Mouse (Mus musculus): ENCODE results near the gene Gstp3. TPM values are rescaled to one million over a fixed set of nuclear protein-coding genes. Genes with fewer than 3 reads are reported as not detected.

Gstp3 gene
- not detected for polyA plus RNA-seq (2014; fragmentation: Illumina TruSeq; extraction: RNeasy Lipid Tissue Mini Kit (QIAGEN cat#74804); ENCODE audit: low read depth, low replicate concordance)

DNA sequence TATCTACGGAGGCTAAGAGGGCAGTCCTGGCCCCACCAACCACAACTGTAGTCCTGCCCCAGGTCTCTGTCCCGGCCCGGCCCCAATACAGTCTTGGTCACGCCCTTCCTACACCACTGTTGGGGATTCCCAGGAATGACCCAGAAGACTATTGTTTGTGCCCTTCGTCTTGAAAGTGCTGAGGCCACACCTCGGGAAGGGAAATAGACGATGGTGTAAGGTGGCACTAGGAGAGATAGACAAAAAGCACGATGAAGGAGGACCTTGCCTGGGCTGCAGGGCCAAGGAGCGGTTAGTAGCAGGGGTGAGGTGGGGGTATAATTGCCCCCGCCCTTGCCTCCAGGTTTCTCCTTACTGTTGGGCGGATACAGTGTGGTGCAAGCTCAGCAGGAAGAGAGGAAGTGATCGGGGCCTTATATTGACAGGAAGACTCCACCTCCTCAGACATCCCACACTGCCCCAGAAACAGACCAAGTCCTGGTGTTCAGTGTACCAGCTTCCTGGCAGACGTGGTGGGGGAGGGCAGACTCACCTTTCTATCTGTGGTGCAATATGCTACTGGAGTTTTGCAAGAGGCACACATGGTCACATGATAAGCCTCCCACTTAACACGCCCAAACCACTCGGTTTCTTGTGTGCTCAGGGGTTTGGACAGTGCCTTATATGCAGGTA is at the start of gene Gstp3:
Gene Gstp3, minus strand, starts transcription at position 501 of the 672 bp plus-strand sequence.

DNA sequence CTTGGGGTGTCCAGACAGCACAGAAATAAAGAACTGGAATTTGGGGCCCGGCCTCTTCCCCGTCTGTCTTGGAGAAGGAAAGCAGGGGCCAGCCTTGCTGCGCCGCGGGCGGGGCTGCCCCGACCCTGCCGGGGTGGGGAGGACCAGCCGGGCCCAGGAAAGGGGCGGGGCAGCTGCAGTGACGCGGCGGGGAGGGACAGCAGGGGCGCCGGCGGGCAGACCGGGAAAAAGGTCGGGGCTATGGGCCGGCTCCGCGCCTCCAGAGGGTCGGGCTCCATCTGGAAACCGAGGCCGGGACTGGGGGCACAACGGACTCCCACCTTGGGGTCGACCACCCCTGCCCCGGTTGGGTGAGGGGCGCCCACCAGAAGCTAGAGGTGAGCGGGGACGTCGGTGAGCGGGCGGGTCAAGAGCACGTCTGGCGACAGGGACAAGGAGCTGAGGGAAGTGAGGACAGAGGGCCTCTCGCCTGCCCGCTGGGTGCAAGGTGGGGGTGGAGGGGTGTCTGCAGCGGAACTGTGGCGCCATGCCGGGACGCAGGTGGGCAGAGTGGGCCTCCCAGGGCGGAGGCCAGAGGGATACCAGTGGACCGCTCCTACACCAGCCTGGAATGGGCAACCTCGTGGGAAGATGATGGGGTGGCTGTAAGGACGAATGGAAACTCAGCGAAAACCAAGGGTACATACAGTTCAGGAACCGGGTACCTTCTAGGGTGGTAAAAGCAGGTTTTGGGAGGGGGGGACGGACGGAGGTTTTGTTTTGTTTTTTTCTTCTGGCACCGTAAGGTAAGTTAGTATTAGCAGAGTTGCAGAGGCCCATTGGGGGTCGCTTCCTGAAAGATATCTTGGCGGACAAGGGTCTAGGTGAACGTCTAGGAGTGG is 40.7 kb upstream of the Gstp3 start, which contains the start of gene Pitpnm1:
Gene Pitpnm1, plus strand, starts transcription at position 162 of the 881 bp plus-strand sequence.

DNA sequence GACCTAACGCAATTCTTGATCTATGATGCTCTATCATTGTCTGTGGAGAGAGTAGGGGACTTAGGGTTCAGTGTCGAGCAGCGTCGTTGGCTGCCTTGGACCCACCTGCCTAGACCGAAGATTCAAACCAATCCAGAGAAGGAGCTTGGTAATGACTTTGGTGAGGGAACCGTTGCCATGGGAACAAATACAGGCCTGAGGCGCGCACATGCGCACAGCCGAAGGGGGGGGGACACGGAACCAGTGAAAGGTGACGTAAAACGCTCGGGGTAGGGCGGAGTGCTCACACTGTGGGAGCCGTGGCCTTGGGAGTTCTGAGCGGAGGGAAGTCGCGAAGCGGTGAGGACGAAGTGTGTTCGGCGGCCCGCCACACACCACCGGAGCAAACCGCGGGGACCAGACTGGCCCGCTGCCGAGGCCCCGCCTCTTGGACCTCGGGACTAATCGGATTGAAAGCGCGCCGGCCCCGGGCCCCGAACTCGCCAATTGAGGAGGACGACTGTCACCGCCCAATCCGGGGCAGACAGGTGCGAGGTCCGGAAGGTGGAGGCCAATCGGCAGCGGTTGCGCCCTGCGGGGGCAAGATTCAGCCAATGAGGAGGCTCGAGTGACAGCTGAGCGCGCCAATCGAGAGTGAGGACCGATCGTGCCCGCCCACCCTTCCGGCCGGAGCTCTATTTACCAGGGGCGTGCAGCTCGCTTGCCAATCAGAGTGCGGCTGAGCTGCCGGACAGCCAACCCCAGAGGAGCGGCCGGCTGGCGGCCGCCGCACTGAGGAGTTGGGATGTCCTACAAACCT is 37.5 kb upstream of the Gstp3 start, which contains the start of gene Cdk2ap2:
Gene Cdk2ap2, plus strand, starts transcription at position 541 of the 799 bp plus-strand sequence.

DNA sequence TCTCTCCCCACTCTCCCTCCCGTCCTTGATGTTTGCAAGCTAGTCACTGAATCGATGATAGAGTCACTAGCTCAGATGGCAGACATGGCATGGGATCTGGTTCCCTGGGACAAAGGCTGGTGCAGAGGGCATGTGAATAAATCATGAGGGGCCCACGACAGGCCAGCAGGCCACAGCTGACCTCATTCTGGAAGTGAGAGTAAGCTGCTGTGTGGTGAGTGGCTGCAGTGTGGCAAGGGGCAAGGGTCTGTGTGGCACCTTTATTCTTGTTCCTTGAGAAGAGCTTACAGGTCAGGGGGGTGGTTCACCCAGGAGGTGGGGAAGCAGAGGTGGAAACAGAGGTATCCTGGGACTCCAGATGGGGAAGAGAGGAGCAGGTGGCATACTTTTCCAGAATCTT is 22.0 kb upstream of the Gstp3 start, which contains the start of gene Cabp2:
Gene Cabp2, plus strand, starts transcription at position 185 of the 400 bp plus-strand sequence.

DNA sequence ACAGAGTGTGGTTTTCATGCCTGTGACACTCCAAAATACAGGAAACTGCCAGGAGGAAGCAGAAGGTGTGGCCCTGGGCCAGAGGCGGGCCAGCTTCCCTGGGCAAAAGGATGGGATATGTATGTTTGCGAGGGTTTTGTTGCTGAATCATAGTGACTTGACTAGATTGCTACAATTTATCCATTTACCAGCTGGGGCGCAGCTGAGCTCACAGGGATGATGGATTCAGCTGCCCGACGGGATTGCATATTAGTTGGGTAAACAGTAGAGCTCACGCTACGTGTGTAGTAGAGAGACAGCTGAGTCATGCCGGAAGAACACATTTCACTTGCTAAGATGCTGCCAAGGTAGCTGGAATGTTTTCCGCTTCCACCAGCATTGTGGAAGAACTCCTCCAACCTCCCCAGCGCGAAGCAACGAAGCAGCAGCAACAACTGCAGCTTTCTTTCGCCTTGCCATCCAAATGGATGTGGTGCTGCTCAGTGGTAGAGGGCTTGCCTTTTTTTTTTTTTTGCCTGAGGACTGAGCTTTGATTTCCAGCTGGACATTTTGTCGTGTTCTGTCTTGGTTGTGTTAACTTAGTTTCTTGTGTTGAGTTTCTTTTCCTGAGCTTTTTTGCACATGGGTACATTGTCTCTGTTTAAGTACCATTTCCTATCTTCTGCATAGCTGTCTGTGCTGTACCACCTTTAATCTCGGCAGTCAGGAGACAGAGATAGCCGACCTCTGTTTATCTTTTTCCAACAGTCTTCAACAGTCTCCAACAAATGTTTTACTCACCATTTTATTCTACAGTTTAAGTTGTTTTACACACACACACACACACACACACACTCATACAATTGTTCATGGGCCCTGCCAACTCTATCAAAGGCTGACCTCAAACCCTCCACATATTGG is 13.2 kb downstream of the Gstp3 start, which contains the start of gene Gstp2:
Gene Gstp2, minus strand, starts transcription at position 58 of the 900 bp plus-strand sequence.

DNA sequence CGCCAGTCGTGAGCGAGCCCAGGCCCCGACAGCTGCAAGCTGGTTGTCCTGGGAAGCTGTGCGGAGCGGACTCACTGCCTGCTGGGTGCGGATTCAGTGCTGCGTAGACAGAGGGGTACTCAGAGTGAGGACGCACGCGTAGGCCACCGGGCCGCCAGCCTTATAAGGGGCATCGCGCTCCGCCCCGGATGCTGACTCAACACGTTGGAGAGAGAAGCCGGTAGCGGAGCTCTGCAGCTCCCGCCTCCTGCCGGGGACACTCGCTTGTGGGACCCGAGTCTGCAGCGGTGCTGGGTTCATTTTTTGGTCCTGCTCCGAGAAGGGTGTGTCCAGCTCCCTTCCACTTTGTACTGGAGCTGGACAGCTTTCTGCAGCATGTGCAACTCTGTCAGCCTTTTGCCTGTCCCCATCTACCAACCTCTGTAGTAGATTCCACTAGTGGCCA is 21.6 kb downstream of the Gstp3 start, which contains the start of gene Gstp1:
Gene Gstp1, minus strand, starts transcription at position 198 of the 445 bp plus-strand sequence.

DNA sequence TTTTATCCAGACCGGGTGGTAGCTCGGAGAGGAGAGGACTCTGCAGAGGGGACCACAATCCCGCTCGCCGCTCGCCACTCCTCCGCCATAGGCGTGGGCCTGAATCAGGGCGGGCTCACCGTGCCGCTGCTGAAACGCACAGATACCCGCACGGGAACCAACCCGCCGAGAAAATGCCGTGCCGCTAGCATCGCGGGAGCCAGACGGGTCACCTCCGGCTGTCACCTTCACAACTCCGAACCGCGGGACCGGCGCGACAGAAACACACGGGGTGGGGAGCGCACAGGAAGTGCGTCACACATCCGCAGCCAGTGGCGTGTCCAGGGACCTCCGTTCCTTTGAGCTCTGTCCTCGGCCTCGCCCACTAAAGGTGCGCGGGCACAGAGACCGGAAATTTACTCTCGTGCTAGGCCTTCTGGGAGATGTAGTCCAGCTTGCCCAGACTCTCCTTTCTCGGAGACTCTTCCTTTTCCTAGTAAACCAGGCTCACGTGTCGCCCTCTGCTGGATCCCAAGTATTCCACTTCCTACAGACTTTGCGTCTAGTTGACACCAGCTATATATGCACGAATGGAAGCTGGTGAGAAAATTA is 46.8 kb downstream of the Gstp3 start, which contains the start of gene Ndufv1:
Gene Ndufv1, minus strand, starts transcription at position 375 of the 591 bp plus-strand sequence.

Other genes with a start within 250 kb of the Gstp3 start
- 173 TPM for gene Chka, start 207.8 kb downstream of the Gstp3 start, polyA plus RNA-seq (2014; fragmentation: Illumina TruSeq; extraction: RNeasy Lipid Tissue Mini Kit (QIAGEN cat#74804); ENCODE audit: low read depth, low replicate concordance)
- gene Tcirg1, start 152.4 kb downstream of the Gstp3 start, polyA plus RNA-seq (2014; fragmentation: Illumina TruSeq; extraction: RNeasy Lipid Tissue Mini Kit (QIAGEN cat#74804); ENCODE audit: low read depth, low replicate concordance), result 0.71 TPM
- 0.97 TPM for gene Ndufs8, start 146.8 kb downstream of the Gstp3 start, polyA plus RNA-seq (2014; fragmentation: Illumina TruSeq; extraction: RNeasy Lipid Tissue Mini Kit (QIAGEN cat#74804); ENCODE audit: low read depth, low replicate concordance)
- 3.1 TPM for gene Aldh3b1, start 129.8 kb downstream of the Gstp3 start, polyA plus RNA-seq (2014; fragmentation: Illumina TruSeq; extraction: RNeasy Lipid Tissue Mini Kit (QIAGEN cat#74804); ENCODE audit: low read depth, low replicate concordance)
- 0.32 TPM for gene Unc93b1, start 124.4 kb downstream of the Gstp3 start, polyA plus RNA-seq (2014; fragmentation: Illumina TruSeq; extraction: RNeasy Lipid Tissue Mini Kit (QIAGEN cat#74804); ENCODE audit: low read depth, low replicate concordance)
- 0.28 TPM for gene Aldh3b3, start 100.9 kb downstream of the Gstp3 start, polyA plus RNA-seq (2014; fragmentation: Illumina TruSeq; extraction: RNeasy Lipid Tissue Mini Kit (QIAGEN cat#74804); ENCODE audit: low read depth, low replicate concordance)
- gene Aldh3b2, start 87.2 kb downstream of the Gstp3 start, polyA plus RNA-seq (2014; fragmentation: Illumina TruSeq; extraction: RNeasy Lipid Tissue Mini Kit (QIAGEN cat#74804); ENCODE audit: low read depth, low replicate concordance), result 2.5 TPM
- 0.48 TPM for gene Acy3, start 73.0 kb downstream of the Gstp3 start, polyA plus RNA-seq (2014; fragmentation: Illumina TruSeq; extraction: RNeasy Lipid Tissue Mini Kit (QIAGEN cat#74804); ENCODE audit: low read depth, low replicate concordance)
- not detected for gene Tbx10, start 66.8 kb downstream of the Gstp3 start, polyA plus RNA-seq (2014; fragmentation: Illumina TruSeq; extraction: RNeasy Lipid Tissue Mini Kit (QIAGEN cat#74804); ENCODE audit: low read depth, low replicate concordance)
- gene Nudt8, start 59.0 kb downstream of the Gstp3 start, polyA plus RNA-seq (2014; fragmentation: Illumina TruSeq; extraction: RNeasy Lipid Tissue Mini Kit (QIAGEN cat#74804); ENCODE audit: low read depth, low replicate concordance), result not detected
- not detected for gene Gm49405, start 58.9 kb downstream of the Gstp3 start, polyA plus RNA-seq (2014; fragmentation: Illumina TruSeq; extraction: RNeasy Lipid Tissue Mini Kit (QIAGEN cat#74804); ENCODE audit: low read depth, low replicate concordance)
- not detected for gene Doc2g, start 56.3 kb downstream of the Gstp3 start, polyA plus RNA-seq (2014; fragmentation: Illumina TruSeq; extraction: RNeasy Lipid Tissue Mini Kit (QIAGEN cat#74804); ENCODE audit: low read depth, low replicate concordance)
- 5.9 TPM for gene Ndufv1, start 46.8 kb downstream of the Gstp3 start, polyA plus RNA-seq (2014; fragmentation: Illumina TruSeq; extraction: RNeasy Lipid Tissue Mini Kit (QIAGEN cat#74804); ENCODE audit: low read depth, low replicate concordance)
- 5.3 TPM for gene Gstp1, start 21.6 kb downstream of the Gstp3 start, polyA plus RNA-seq (2014; fragmentation: Illumina TruSeq; extraction: RNeasy Lipid Tissue Mini Kit (QIAGEN cat#74804); ENCODE audit: low read depth, low replicate concordance)
- gene Gstp2, start 13.5 kb downstream of the Gstp3 start, polyA plus RNA-seq (2014; fragmentation: Illumina TruSeq; extraction: RNeasy Lipid Tissue Mini Kit (QIAGEN cat#74804); ENCODE audit: low read depth, low replicate concordance), result not detected
- not detected for gene Cabp2, start 22.0 kb upstream of the Gstp3 start, polyA plus RNA-seq (2014; fragmentation: Illumina TruSeq; extraction: RNeasy Lipid Tissue Mini Kit (QIAGEN cat#74804); ENCODE audit: low read depth, low replicate concordance)
- 1.1 TPM for gene Cdk2ap2, start 37.6 kb upstream of the Gstp3 start, polyA plus RNA-seq (2014; fragmentation: Illumina TruSeq; extraction: RNeasy Lipid Tissue Mini Kit (QIAGEN cat#74804); ENCODE audit: low read depth, low replicate concordance)
- 0.81 TPM for gene Pitpnm1, start 40.4 kb upstream of the Gstp3 start, polyA plus RNA-seq (2014; fragmentation: Illumina TruSeq; extraction: RNeasy Lipid Tissue Mini Kit (QIAGEN cat#74804); ENCODE audit: low read depth, low replicate concordance)
- gene Aip, start 66.3 kb upstream of the Gstp3 start, polyA plus RNA-seq (2014; fragmentation: Illumina TruSeq; extraction: RNeasy Lipid Tissue Mini Kit (QIAGEN cat#74804); ENCODE audit: low read depth, low replicate concordance), result 0.62 TPM
- gene Gpr152, start 80.2 kb upstream of the Gstp3 start, polyA plus RNA-seq (2014; fragmentation: Illumina TruSeq; extraction: RNeasy Lipid Tissue Mini Kit (QIAGEN cat#74804); ENCODE audit: low read depth, low replicate concordance), result not detected
- 0.14 TPM for gene Cabp4, start 84.5 kb upstream of the Gstp3 start, polyA plus RNA-seq (2014; fragmentation: Illumina TruSeq; extraction: RNeasy Lipid Tissue Mini Kit (QIAGEN cat#74804); ENCODE audit: low read depth, low replicate concordance)
- 16.9 TPM for gene Coro1b, start 89.0 kb upstream of the Gstp3 start, polyA plus RNA-seq (2014; fragmentation: Illumina TruSeq; extraction: RNeasy Lipid Tissue Mini Kit (QIAGEN cat#74804); ENCODE audit: low read depth, low replicate concordance)
- gene Ptprcap, start 94.0 kb upstream of the Gstp3 start, polyA plus RNA-seq (2014; fragmentation: Illumina TruSeq; extraction: RNeasy Lipid Tissue Mini Kit (QIAGEN cat#74804); ENCODE audit: low read depth, low replicate concordance), result 1.9 TPM
- gene Rps6kb2, start 103.8 kb upstream of the Gstp3 start, polyA plus RNA-seq (2014; fragmentation: Illumina TruSeq; extraction: RNeasy Lipid Tissue Mini Kit (QIAGEN cat#74804); ENCODE audit: low read depth, low replicate concordance), result 0.71 TPM
- gene Carns1, start 115.9 kb upstream of the Gstp3 start, polyA plus RNA-seq (2014; fragmentation: Illumina TruSeq; extraction: RNeasy Lipid Tissue Mini Kit (QIAGEN cat#74804); ENCODE audit: low read depth, low replicate concordance), result 0.43 TPM
- gene Tbc1d10c, start 131.7 kb upstream of the Gstp3 start, polyA plus RNA-seq (2014; fragmentation: Illumina TruSeq; extraction: RNeasy Lipid Tissue Mini Kit (QIAGEN cat#74804); ENCODE audit: low read depth, low replicate concordance), result not detected
- gene Ppp1ca, start 132.5 kb upstream of the Gstp3 start, polyA plus RNA-seq (2014; fragmentation: Illumina TruSeq; extraction: RNeasy Lipid Tissue Mini Kit (QIAGEN cat#74804); ENCODE audit: low read depth, low replicate concordance), result 15.9 TPM
- gene Rad9a, start 142.1 kb upstream of the Gstp3 start, polyA plus RNA-seq (2014; fragmentation: Illumina TruSeq; extraction: RNeasy Lipid Tissue Mini Kit (QIAGEN cat#74804); ENCODE audit: low read depth, low replicate concordance), result 1.2 TPM
- gene Clcf1, start 154.7 kb upstream of the Gstp3 start, polyA plus RNA-seq (2014; fragmentation: Illumina TruSeq; extraction: RNeasy Lipid Tissue Mini Kit (QIAGEN cat#74804); ENCODE audit: low read depth, low replicate concordance), result 0.20 TPM
- gene AC109138.7, start 154.8 kb upstream of the Gstp3 start, polyA plus RNA-seq (2014; fragmentation: Illumina TruSeq; extraction: RNeasy Lipid Tissue Mini Kit (QIAGEN cat#74804); ENCODE audit: low read depth, low replicate concordance), result not detected
- gene Pold4, start 172.3 kb upstream of the Gstp3 start, polyA plus RNA-seq (2014; fragmentation: Illumina TruSeq; extraction: RNeasy Lipid Tissue Mini Kit (QIAGEN cat#74804); ENCODE audit: low read depth, low replicate concordance), result not detected
- gene Ssh3, start 209.6 kb upstream of the Gstp3 start, polyA plus RNA-seq (2014; fragmentation: Illumina TruSeq; extraction: RNeasy Lipid Tissue Mini Kit (QIAGEN cat#74804); ENCODE audit: low read depth, low replicate concordance), result 0.39 TPM
- gene Ankrd13d, start 223.6 kb upstream of the Gstp3 start, polyA plus RNA-seq (2014; fragmentation: Illumina TruSeq; extraction: RNeasy Lipid Tissue Mini Kit (QIAGEN cat#74804); ENCODE audit: low read depth, low replicate concordance), result not detected
- 3.2 TPM for gene Grk2, start 246.7 kb upstream of the Gstp3 start, polyA plus RNA-seq (2014; fragmentation: Illumina TruSeq; extraction: RNeasy Lipid Tissue Mini Kit (QIAGEN cat#74804); ENCODE audit: low read depth, low replicate concordance)